Mouse (Mus musculus): ENCODE measurements around the gene Atg16l2.
A peak's percentile ranks its signal among the peaks of the same experiment; 100 is the strongest.

The Atg16l2 gene

GRCm38 (mm10) chr7:101323141-101323594 is 21.1 kb upstream of the Atg16l2 start:
- no peak for DNase-seq (ENCODE audit: extremely low read depth, insufficient read length, low spot score)

- no peak for DNase-seq (ENCODE audit: extremely low read depth, insufficient read length, low spot score)
Observed at GRCm38 (mm10) chr7:101321218-101321827, 19.3 kb upstream of the Atg16l2 start.

- no peak for DNase-seq (ENCODE audit: extremely low read depth, insufficient read length, low spot score)
Observed at GRCm38 (mm10) chr7:101320399-101321217, 18.6 kb upstream of the Atg16l2 start.

GRCm38 (mm10) chr7:101319796-101320195 is 17.7 kb upstream of the Atg16l2 start:
- no peak for DNase-seq (ENCODE audit: extremely low read depth, insufficient read length, low spot score)

- DNase-seq (ENCODE audit: extremely low read depth, insufficient read length, low spot score): no peak
Observed at GRCm38 (mm10) chr7:101318848-101319247, 16.8 kb upstream of the Atg16l2 start.

GRCm38 (mm10) chr7:101317014-101317413 is 15.0 kb upstream of the Atg16l2 start, which contains the start of gene Stard10:
TSS of gene Stard10 (plus strand) at chr7:101317086.
- DNase-seq (ENCODE audit: extremely low read depth, insufficient read length, low spot score): no peak

- no peak for DNase-seq (ENCODE audit: extremely low read depth, insufficient read length, low spot score)
Observed at GRCm38 (mm10) chr7:101316591-101317001, 14.5 kb upstream of the Atg16l2 start.

- DNase-seq (ENCODE audit: extremely low read depth, insufficient read length, low spot score): no peak
Observed at GRCm38 (mm10) chr7:101315699-101316098, 13.6 kb upstream of the Atg16l2 start.

- DNase-seq (ENCODE audit: extremely low read depth, insufficient read length, low spot score): no peak
Observed at GRCm38 (mm10) chr7:101314396-101314795, 12.3 kb upstream of the Atg16l2 start.

GRCm38 (mm10) chr7:101313033-101313432 is 11.0 kb upstream of the Atg16l2 start:
- no peak for DNase-seq (ENCODE audit: extremely low read depth, insufficient read length, low spot score)

GRCm38 (mm10) chr7:101311061-101311460 is 9.0 kb upstream of the Atg16l2 start:
- no peak for DNase-seq (ENCODE audit: extremely low read depth, insufficient read length, low spot score)

- DNase-seq (ENCODE audit: extremely low read depth, insufficient read length, low spot score): peak; percentile 94
Observed at GRCm38 (mm10) chr7:101310327-101311028, 8.4 kb upstream of the Atg16l2 start.

- DNase-seq (ENCODE audit: extremely low read depth, insufficient read length, low spot score): no peak
Observed at GRCm38 (mm10) chr7:101309985-101310326, 7.9 kb upstream of the Atg16l2 start.

- DNase-seq (ENCODE audit: extremely low read depth, insufficient read length, low spot score): no peak
Observed at GRCm38 (mm10) chr7:101306841-101307240, 4.8 kb upstream of the Atg16l2 start.

GRCm38 (mm10) chr7:101302691-101303090 is 640 bp upstream of the Atg16l2 start:
- no peak for DNase-seq (ENCODE audit: extremely low read depth, insufficient read length, low spot score)

GRCm38 (mm10) chr7:101301361-101301880 is 630 bp downstream of the Atg16l2 start:
- no peak for DNase-seq (ENCODE audit: extremely low read depth, insufficient read length, low spot score)

- DNase-seq (ENCODE audit: extremely low read depth, insufficient read length, low spot score): no peak
Observed at GRCm38 (mm10) chr7:101298375-101298774, 3.7 kb downstream of the Atg16l2 start.

GRCm38 (mm10) chr7:101297023-101297405 is 5.0 kb downstream of the Atg16l2 start:
- DNase-seq (ENCODE audit: extremely low read depth, insufficient read length, low spot score): no peak

GRCm38 (mm10) chr7:101296252-101297022 is 5.6 kb downstream of the Atg16l2 start:
- no peak for DNase-seq (ENCODE audit: extremely low read depth, insufficient read length, low spot score)

GRCm38 (mm10) chr7:101295438-101295837 is 6.6 kb downstream of the Atg16l2 start:
- no peak for DNase-seq (ENCODE audit: extremely low read depth, insufficient read length, low spot score)

All from 3134 (cell line).